Mouse (Mus musculus) adipocyte (in vitro differentiated cells): ENCODE results near the gene Mcrip1.
"Not testable (repeated sequence)": the region's sequence is repeated elsewhere in the genome, so short reads cannot be mapped to it uniquely, and the experiment has no call there.

Experiments
- DNase-seq: peaks from one replicate; pipeline ENCODE4 v3.0.0-alpha.2; 2016; ENCODE audit warnings: low spot score

Gene Mcrip1

DNA sequence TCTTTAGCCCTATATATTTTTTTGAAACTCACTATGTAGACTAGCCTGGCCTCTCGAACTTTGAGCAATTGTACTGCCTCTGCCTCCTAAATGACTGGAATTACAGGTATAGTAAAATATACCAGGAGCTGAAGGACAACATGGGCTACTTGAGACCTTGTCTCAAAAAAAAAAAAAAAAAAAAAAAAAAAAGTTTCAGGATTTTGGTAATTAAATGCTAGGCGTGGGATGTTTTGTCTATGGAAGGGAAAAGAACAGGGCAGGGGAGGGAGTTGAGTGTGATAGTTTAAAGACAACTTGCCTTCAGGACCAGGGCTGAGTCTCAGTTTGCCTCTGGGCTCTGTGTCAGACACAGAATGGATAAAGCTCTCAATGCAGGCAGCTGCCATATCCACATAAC, 25.5 kb upstream of the Mcrip1 start:
- DNase-seq: no peak

DNA sequence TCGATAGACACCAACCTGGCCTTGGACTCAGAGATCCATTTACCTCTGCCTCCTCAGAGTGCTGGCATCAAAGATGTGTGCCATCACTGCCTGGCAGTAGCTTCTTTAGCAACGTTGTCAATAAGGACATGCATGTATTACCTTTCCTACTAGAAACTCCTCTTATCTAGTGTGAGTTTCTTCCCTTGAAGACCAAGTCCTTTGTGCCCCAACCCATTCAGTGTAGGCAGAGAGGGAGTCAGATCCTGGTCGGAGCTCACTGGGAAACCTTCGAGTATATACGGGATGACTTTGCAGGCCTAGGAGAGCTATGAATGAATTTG, 24.7 kb upstream of the Mcrip1 start:
- no peak for DNase-seq

DNA sequence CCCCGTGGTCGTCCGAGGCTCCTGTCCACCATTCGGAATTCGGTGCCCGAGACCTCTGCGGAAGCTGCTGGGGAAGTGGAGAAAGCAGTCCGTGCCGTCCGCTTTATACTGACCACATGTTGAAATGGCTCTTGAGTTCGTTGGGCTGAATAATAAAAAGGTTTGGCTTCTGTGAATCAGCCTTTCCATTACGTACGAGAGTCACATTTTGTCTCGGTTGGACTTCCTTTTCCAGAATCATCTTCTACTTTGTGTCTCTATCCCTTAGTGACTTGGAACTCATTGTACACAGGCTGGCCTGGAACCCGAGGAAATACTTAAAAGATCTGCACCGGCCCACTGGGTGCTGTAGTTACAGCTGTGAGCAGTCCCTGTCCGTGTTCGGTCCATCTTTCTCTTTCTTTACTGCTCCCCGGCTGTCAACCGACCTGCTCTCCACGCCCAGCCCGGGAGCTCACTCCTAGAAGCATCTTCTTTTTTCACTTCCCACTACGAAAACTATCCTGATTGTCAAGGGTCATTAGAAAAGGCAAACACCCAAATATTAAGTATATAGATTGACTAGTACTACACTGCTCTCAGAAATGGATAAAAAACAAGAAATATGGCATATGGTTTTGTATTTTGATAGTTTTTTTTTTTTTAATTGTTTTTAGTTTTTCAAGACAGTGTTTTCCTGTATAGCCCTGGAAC, 24.2 kb upstream of the Mcrip1 start:
- DNase-seq: no peak

DNA sequence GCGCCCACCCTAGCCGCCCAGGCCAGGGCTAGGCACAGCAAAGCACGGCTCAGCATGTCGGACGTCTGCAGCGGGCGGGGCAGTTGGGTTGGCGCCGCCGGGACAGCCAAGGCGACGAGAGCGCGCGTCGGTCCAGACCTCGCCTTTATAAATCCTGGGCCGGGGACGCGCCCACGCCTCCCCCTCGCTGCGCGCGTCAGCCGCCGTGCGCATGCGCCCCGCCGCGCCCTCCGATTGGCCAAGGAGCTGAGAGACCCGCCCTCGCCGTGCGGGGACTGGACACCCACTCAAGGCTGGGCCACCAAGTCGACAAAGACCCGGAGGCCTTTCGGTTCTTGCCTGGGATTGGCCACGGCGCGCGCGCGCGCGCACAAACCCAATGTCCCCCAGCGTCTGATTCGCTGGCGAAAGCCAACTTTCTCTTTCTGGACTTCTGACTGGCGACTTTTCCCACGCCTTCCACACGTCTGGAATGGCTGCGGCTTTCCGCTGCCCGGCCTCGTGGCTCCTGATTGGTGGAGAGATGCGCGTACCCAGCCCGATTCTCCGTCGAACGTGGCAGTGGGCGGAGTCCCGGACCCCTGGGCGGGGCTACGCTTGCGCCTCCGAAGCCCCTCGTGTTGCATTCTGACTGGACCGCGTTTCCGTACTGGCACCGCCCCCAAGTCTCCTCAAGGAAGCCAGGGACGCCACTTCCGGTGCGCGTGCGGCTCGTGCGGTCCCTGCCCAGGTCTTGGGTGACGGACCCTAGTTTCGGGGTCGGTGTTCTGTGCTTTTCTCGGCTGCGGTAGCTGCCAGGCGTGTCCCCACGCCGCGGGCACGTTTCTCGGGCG, 23.4 kb upstream of the Mcrip1 start, which contains the start of gene P4hb:
Gene P4hb (minus strand): TSS at position 502 of the 833 bp plus-strand sequence.
- DNase-seq: peak; percentile 99

DNA sequence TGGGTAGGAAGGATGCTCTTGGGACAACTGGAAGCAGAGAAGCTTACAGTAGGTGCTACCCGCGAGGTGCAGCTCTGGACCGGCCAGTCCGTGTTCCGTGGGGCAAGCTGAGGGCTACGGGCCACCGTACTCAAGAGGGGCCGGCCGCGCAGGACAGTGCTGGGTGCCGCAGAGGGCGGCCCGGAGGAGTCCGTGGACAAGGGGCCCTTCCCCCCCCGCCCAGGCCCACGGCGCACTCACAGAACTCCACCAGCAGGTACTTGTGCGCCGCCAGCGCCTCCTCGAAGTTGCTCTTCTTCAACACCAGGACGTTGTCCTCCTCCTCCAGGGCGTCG, 22.9 kb upstream of the Mcrip1 start:
- no peak for DNase-seq

DNA sequence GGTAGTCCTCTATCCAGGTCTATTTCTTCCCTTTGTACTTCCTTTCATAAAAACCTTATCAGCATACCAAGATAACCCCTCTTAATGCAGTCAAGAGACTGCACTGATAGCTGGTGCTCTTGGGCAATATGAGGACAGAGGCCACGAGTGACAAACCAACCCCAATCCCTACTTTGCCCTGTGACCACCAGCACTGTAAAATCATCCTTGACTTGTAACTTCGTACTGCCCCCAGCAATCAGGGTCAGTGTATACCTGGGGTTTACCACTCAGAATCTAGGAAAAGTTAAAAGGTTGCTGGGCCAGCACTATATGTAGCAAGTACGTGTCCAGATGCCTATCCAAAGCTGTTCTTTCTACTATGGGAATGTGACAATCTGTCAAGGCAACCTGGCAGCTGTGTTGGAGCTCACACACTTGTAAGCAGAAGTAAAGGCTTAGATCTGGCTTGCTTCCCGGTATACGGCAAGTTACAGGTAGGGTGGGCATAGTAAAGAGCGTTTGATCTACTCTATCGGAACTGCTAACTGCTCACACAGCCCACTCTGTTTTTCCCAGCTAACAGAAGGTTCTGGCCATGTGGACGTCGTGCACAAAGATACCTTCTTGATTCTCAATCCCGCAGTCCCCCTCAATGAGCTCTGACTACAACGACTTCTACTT, 22.4 kb upstream of the Mcrip1 start:
- DNase-seq: no peak

DNA sequence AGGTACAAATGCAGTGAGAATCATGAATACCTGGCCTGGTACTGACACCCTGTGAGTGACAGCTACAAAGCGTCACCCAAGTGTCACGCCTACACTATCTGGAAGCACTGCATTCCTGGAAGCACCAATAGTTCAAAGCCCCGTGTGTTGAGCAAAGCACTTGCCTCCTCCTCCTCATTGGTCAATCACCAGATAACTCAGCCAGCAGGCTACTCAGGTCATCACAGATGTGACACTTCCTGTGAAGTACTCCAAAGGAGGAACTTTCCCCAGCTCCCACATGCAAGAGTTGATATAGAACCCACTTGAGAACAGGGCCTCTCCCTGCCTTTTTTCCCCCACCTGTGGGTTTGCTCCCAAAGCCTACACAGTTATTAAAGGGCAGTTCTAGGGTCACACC, 21.6 kb upstream of the Mcrip1 start:
- no peak for DNase-seq

DNA sequence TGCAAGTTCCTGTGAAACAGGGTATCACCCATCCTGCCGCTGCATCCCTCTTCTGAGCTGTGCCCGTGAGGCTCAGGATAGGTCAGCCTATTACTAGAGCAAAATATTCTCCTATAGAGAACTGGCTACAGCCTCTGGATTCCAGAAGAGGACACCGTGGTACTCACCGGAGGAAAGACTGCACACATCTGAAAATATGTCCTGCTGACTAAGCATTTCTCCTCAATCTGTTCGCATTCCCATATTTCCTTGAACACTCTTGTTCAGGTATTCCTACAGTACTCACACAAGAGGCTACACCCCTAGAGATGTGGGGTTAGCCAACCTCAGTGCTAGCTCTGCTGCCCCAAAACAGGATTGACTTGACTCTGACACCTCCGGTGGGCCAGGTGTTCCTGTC, 18.8 kb upstream of the Mcrip1 start:
- no peak for DNase-seq

DNA sequence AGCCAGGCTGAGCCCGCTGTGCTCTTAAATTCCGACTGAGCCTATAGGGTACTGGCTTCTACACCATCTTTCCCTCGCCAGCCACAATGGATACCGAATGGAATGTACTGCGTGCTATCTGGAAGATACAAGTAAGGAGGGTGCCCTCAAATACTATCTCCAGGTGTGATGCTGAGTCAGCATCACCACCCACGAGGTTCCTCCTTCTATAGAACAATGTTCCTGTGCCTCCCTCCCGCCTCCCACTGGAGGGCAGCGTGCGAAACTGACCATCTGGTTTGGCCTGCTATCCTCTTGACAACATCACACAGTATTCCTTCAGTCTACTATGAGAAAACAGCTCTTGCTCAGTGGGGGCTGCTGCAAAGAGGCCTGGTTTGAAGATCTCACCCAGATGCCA, 15.6 kb upstream of the Mcrip1 start:
- no peak for DNase-seq

DNA sequence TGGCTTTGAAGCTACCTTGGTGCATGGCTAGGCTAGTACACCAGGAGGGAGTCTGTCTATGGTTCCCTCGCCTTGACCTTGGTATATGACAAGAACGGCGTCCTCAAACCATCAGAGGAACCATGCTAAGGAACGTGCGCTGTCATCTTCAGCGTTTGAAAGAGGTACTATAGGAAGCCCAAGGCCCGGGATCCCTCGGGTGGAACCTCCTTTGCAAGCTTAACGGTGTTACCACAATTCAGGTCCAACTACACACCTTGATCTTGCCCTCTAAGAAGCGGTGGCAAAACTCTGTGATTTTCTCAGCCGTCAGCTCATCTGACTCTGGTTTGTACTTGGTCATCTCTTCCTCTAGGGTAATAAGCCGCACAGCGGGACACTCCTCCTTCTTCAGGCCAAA, 13.4 kb upstream of the Mcrip1 start:
- DNase-seq: no peak

DNA sequence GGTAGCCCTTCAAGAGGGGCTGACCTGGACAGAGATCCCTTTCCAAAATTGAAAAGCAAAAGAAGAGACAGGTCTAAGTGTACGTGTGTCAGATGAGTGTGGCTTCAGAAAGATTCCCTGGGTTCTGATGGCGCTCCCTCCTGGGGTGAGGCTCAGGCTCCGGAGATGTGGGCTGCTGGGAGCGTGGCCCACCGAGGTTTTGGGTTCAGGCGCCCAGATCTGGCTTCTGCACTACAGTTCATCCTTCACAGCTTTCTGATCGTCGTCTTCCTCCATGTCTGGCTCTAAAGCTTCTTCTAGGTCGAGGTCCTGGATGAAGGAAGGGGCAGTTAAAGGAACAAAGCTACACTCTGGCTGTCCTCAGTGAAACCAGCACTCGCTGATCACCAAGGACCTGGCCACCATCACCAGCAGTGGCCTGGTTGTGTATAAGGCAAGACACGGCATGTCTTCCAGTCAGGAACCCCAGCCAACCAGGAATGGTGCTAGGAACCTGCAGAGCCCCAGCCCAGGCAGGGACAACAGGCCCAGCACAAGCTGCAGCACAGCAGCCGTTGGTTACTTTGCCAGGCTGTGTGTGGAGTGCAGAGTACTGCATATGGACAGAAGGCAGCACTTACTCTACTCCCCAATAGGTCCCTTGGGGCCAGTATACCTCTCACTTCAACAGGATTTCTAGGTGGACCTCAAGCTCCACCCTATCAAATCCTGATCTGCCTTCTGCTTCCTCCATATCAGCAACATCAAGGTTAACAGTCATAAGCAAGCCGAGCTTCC, 11.6 kb upstream of the Mcrip1 start:
- no peak for DNase-seq

DNA sequence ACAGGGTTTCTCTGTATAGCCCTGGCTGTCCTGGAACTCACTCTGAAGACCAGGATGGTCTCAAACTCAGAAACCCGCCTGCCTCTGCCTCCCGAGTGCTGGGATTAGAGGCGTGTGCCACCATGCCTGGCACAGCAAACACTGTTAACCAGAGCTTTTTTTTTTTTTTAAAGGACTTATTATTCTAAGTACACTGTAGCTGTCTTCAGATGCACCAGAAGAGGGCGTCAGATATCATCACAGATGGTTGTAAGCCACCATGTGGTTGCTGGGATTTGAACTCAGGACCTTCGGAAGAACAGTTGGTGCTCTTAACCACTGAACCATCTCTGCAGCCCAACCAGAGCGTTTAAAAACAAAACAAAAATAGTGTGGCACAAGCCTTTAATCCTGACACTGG, 9.3 kb upstream of the Mcrip1 start:
- not testable (repeated sequence) for DNase-seq

DNA sequence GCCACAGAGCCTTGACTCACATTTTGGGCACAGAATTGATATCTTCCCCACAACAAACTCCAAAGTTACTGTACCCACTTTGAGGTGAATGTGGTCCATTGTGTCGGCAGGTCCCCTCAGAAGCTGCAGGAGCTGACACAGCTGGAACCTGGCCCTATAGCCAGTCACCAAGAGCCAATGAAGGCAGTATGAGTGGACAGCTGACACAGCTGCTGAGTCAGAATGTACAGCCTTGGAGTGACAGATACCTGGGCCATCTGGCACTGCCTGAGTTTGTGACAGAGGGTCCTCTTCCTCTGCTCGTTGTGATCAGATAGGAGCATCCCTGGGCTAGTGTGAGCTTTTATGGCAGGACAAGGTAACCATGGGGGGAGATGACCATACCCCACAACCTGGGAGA, 5.7 kb upstream of the Mcrip1 start:
- no peak for DNase-seq

DNA sequence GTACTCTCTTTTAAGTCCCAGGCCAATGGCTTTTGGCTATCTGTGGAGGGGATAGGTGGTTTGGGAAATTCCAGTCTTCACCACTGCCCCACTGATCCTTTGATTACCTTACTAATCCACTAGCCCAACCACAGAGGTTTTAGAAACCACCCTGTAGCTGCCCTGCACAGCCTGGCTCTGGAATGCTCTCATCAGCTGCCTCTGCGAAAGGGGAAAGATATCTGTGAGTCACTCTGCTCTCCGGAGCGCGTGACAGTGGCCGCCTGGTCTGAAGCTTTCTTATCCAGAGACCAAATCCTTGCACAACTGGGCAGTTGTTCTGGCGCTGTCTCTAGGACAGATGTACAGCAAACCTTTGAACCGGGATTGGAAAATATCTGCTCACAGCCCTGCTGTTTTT, 5.3 kb upstream of the Mcrip1 start:
- DNase-seq: peak; percentile 91

DNA sequence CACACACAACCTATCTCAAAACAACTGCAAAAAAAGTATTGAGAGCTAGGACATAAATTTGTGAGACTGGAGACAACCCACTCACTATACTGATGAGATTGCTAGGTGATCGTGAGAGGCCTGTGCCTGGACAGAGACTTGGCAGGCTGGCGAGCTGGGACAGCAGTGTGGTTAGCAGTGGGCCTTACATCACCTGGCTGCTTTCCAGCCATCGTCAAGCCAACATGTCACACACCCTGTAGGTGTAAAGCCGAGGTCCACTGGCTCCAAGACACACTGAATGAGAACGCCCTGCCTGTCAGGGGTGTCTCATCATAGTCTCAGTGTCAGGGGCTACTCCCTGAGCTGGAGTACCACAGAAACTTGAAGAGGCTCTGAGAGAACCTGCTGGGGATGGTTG, 3.2 kb upstream of the Mcrip1 start:
- no peak for DNase-seq

DNA sequence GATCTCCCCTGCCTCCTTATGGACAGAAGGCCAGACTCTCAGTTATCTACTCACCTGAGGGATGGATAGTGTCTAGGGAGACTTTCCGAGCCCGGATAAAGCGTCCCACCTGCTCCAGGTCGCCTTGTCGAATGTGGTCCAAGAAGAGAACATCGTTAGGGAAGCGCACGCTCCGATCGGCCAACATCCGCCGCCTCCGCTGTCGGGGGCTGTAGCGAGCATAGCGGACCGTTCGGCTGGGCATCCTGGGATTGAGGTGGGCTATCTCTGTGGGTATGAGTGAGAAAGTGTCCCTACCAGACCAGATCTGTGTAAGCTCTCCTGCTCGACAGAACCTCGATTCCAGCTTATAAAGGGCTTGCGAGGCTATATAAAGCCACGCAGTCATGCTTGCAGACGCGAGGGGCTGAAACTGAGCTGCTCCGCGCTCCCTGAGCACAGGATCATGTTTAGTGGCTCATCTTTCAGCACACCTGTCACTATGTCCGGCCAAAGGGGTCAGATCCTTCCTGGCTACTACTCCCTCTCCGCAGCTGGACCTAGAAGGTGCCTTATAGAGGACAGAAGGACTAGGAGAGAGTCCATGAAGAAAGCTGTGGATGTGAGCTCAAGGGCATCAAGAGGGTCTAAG, 1.4 kb upstream of the Mcrip1 start, which contains the start of gene Ppp1r27:
Gene Ppp1r27 (minus strand): TSS at position 323 of the 631 bp plus-strand sequence.
- no peak for DNase-seq

DNA sequence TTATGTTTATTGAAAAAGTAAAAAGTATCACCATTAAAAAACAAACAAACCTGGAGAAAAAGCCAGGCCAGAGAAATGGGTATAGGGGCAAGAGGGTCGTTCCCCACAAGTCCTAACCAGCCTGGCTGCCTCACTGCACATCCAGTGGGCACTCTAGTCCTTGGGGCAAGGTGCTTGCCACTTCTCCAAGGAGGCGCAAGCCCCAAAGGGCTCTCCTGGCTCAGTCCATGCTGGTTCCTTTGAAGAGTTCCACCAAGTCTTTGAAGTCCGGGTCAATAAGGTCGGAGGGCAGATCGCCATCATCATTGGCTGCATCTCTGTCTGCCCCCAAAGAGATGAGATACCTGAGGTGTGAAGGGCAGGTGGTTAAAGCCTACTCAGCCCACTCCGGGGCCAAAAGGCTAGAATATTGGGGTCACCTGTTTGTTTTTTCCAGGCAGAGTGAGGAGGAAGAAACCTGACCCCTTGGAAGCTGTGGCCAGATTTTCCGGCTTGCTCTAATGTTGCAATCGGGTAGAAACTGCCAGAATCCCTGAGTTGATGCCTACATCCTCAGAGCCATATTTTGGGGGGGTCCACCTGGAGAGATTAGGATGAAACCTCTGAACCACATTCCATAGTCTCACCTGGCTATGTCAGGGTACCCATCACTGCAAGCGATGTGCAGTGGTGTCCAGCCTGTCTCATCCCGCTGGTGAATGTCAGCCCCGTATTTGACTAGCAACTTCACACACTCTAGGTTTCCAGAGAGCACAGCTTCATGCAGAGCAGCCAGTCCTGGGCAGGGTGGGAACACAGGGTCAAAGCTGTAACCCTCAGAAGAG, 671 bp upstream of the Mcrip1 start:
- no peak for DNase-seq

DNA sequence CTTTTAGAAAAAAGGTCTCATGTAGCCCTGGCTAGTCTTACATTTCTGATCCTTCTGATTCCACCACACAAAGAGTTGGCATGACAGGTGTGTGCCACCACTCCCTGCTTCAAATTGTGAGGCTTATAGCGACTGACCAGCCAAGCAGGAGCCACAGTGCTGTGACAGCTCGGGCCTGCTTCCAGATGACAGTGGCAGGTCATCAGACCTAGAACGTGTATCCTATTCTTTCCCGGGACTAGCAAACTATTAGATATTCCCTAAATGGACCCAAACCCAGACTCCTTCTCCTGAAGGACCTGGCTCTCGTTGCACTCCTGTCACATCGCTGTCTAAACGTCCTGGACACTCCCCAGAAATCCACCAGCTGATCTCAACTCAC, 750 bp downstream of the Mcrip1 start:
- DNase-seq: no peak

DNA sequence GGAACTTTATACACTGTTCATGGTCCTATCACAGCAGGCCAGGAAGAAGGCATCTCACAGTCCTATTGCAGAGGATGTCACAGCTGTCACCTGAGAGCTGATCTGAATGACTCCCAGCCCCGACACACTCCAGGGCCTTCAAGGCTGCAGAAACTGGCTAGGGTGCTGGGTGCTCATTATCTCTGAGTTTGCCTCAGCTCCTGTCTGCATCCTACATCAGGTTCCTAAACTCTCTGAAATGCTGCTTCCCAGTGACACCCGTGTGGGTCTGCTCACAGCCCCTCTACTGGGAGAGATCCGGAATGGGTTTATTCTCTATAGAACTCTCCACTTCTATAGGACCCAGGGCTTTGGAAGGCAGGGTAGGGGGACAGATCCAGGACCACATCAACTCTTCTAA, 1.3 kb downstream of the Mcrip1 start:
- no peak for DNase-seq

DNA sequence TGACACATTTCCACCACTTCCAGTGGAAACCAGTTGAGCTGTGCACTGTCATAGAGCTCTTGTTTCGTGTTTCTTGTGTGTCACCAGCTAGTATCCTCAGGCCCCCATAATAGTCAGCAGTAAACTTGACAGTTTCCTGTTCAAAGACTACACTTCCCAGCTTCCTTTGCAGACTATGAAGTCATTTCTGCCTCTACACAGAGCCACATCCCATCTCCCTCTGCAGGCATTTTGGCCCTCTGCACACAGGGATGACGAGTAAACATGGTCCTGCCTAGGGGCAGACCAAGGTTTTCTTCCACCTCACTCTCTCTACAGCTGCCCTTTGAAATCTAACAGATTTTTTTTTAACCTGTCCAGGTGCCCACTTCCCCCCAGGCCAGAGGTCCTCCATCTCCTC, 2.1 kb downstream of the Mcrip1 start:
- peak; percentile 42 for DNase-seq

DNA sequence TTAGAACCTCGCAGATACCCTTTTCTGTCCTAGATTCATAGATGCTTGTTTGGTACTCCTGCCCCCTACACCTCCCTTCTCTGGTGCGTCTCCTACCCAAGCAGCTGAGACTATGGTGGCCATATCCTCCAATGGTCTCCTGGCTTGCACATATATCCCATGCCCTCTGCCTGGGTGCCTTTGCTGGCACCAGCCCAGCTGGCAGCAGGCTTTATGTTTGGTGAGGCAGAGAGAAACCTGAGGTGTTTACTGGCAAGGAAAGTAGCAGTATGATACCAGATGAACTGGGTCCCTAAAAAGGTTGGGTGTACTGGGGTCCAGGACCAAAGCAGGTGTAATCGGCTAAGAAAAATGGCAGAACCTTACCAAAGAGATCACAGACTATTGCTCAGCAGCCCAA, 3.6 kb downstream of the Mcrip1 start:
- DNase-seq: no peak
